Mouse (Mus musculus) spleen, adult 2 months (tissue): ENCODE data around the gene Nfia. TPM values are rescaled to one million over a fixed set of nuclear protein-coding genes. Genes with fewer than 3 reads are reported as not detected.

Source experiments
- DNase-seq, 2 experiments: peaks; one replicate each; pipeline versions ENCODE4 v3.0.0 to v3.0.0-alpha.2; 2012 to 2021; ENCODE audit warnings: low spot score in 2 of 2, low read depth in 1 of 2
- H3K27ac ChIP-seq: fragments of 200-500 bp; 2 replicates; pipeline ENCODE4 v1.5.1; 2012; ENCODE audit warnings: low read length, inconsistent platforms; ENCODE audit not compliant: insufficient read depth
- H3K27me3 ChIP-seq: fragments of 200-500 bp; 2 replicates; pipeline ENCODE4 v1.6.1; 2012; ENCODE audit warnings: mild to moderate bottlenecking, moderate library complexity, low read length, inconsistent platforms; ENCODE audit not compliant: control insufficient read depth, insufficient read depth
- H3K36me3 ChIP-seq: fragments of 200-500 bp; 2 replicates; pipeline ENCODE4 v1.6.1; 2012; ENCODE audit warnings: mild to moderate bottlenecking, low read length, inconsistent platforms; ENCODE audit not compliant: control insufficient read depth, insufficient read depth
- H3K4me1 ChIP-seq: fragments of 200-500 bp; 2 replicates; pipeline ENCODE4 v1.6.1; 2011; ENCODE audit warnings: inconsistent platforms; ENCODE audit not compliant: control insufficient read depth, insufficient read depth, insufficient read length
- H3K4me3 ChIP-seq: fragments of 200-500 bp; 2 replicates; pipeline ENCODE4 v1.5.1; 2011; ENCODE audit warnings: mild to moderate bottlenecking, inconsistent platforms; ENCODE audit not compliant: insufficient read depth, insufficient read length; ENCODE audit errors: extremely low read depth
- CTCF ChIP-seq: fragments of 200-500 bp; IDR thresholded peaks from 2 replicates; pipeline ENCODE4 v1.5.1; 2011; ENCODE audit warnings: mild to moderate bottlenecking, inconsistent platforms; ENCODE audit not compliant: insufficient read depth, insufficient read length, insufficient replicate concordance; ENCODE audit errors: extremely low read depth
- POLR2A ChIP-seq: fragments of 200-500 bp; IDR thresholded peaks from 2 replicates; pipeline ENCODE4 v1.6.1; 2011; ENCODE audit warnings: low read depth, low read length, inconsistent platforms
- WGBS: fragments of 180-500 bp; shearing (Covaris S2); methylation state at CpG from one replicate; pipeline ENCODE4 v1.1.7; 2018; 5-methylcytosine and 5-hydroxymethylcytosine counted together
- polyA plus RNA-seq: library from polyadenylated mRNA; depleted of rRNA; stranded (reverse); fragments of >200 nt; gene quantifications from 2 replicates; pipeline ENCODE4 v1.2.3, GENCODE M21; 2012; rRNA removed

Nfia gene
- 10.3 and 13.2 TPM in 2 replicates for polyA plus RNA-seq

GRCm38 (mm10) chr4:97772641-97773040 lies at the start of gene Nfia:
Gene Nfia, plus strand, starts transcription at chr4:97772734.
- Histone ChIP-seq H3K4me1 (peaks cover 2% of the 10 kb centered on the region), H3K4me3 (peak within 1 kb of the TSS; percentile 82), H3K36me3 (no peaks in the 10 kb centered on the region), H3K27ac (peak within 1 kb of the TSS; percentile 95), H3K27me3 (peaks cover 19% of the 10 kb centered on the region)
- no peak for DNase-seq
- under 1% methylated on average over 9 of the region's 9 CpGs for WGBS
- TF ChIP-seq CTCF (no peak), POLR2A (no peak)

- 91% methylated on average over 6 of the region's 6 CpGs for WGBS
- Histone ChIP-seq H3K36me3 (no peaks in the 10 kb centered on the region), H3K27me3 (no peaks in the 10 kb centered on the region), H3K27ac (no peak overlapping the region), H3K4me1 (no peaks in the 10 kb centered on the region), H3K4me3 (no peak overlapping the region)
- DNase-seq = no peak
- no peak for TF ChIP-seq POLR2A
- TF ChIP-seq CTCF = no peak
Observed at GRCm38 (mm10) chr4:97723374-97723773, 49.2 kb upstream of the Nfia start.

DNA sequence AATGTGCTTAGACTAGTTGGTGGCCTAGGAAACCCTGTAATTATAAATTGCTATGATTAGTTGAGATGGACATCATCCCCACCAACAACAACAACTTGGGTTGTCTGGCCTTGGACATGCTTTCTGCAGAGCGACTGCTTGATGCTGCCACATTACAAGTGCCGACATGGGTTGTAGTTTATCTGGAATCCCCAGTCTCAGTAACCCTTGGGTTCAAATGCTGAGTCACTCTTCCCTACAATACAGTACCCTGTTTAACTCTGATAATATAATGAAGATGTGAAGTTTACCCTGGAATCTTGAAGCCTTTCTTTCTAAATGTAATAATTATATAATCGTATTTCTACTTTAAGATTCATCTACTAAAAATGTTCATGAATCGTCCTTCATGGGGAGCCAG lies 44.0 kb upstream of the Nfia start:
- Histone ChIP-seq H3K36me3 (no peaks in the 10 kb centered on the region), H3K27ac (no peak overlapping the region), H3K4me3 (no peak overlapping the region), H3K4me1 (no peaks in the 10 kb centered on the region), H3K27me3 (no peaks in the 10 kb centered on the region)
- DNase-seq = no peak
- TF ChIP-seq CTCF = no peak
- no peak for TF ChIP-seq POLR2A
- 76% methylated on average over 4 of the region's 4 CpGs for WGBS

DNA sequence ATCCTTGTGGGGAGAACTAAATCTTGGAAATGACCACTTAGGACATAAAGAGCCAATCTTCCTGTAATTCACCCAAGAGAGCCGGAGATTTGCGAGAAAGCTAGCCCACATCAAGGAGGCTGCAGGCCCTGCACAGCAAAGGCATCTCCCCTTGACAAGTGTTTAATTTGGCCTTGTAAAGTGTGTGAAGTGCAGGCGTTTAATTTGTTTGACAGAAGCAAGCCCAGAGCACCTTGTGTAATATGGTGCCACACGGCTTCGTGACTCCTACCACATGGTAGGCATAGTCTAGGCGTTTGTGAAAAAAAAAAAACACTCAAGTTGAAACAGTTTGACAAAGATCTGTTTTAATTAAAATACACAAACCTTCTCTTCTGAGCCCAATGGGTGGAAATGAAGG lies 42.5 kb upstream of the Nfia start:
- no peaks in the 10 kb centered on the region for H3K27me3 ChIP-seq
- no peak for TF ChIP-seq CTCF
- no peak for TF ChIP-seq POLR2A
- no peak overlapping the region for H3K4me3 ChIP-seq
- no peak for DNase-seq
- no peaks in the 10 kb centered on the region for H3K36me3 ChIP-seq
- 92% methylated on average over 6 of the region's 6 CpGs for WGBS
- H3K27ac ChIP-seq = no peak overlapping the region
- no peaks in the 10 kb centered on the region for H3K4me1 ChIP-seq

DNA sequence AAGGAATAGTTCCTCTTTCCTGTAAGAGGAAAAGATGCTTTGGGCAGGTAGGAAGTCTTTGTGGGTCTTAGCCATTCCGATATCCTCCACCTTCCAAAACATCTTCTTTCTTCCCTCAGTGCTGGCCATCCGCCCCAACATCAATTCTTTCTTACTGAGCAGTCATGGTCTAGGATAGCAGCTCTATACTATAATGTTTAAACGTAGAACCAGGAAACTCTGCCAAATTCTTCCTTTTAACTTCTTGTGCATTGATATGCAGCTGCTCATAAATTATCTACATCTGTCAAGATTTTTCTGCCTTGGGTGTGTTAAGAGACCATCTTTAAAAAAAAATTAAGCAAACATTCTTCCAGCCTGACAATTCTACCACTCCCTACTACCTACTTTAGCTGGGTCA lies 42.1 kb upstream of the Nfia start:
- 60% methylated on average over 3 of the region's 3 CpGs for WGBS
- Histone ChIP-seq H3K27ac (no peak overlapping the region), H3K4me3 (no peak overlapping the region), H3K36me3 (no peaks in the 10 kb centered on the region), H3K27me3 (no peaks in the 10 kb centered on the region), H3K4me1 (no peaks in the 10 kb centered on the region)
- no peak for DNase-seq
- TF ChIP-seq POLR2A (no peak), CTCF (no peak)

- TF ChIP-seq POLR2A (no peak), CTCF (no peak)
- WGBS = 79% methylated on average over 1 of the region's 1 CpGs
- H3K4me3 ChIP-seq = no peak overlapping the region
- no peak for DNase-seq
- no peak overlapping the region for H3K27ac ChIP-seq
- H3K36me3 ChIP-seq = no peaks in the 10 kb centered on the region
- no peaks in the 10 kb centered on the region for H3K27me3 ChIP-seq
- H3K4me1 ChIP-seq = no peaks in the 10 kb centered on the region
Observed at GRCm38 (mm10) chr4:97733392-97733791, 39.1 kb upstream of the Nfia start.

- no peak overlapping the region for H3K27ac ChIP-seq
- TF ChIP-seq POLR2A (no peak), CTCF (no peak)
- 88% methylated on average over 5 of the region's 5 CpGs for WGBS
Observed at GRCm38 (mm10) chr4:97743932-97744331, 28.6 kb upstream of the Nfia start.

More at GRCm38 (mm10) chr4:97743932-97744331, 28.6 kb upstream of the Nfia start:
- Histone ChIP-seq H3K27me3 (peaks cover 4% of the 10 kb centered on the region; the same call in 1 of the 2 replicates), H3K4me3 (no peak overlapping the region), H3K4me1 (no peaks in the 10 kb centered on the region), H3K36me3 (no peaks in the 10 kb centered on the region)
- DNase-seq = no peak
